Mouse (Mus musculus): Measurements from ENCODE around the gene Tmsb4x. TPM values are rescaled to one million over a fixed set of nuclear protein-coding genes. Genes with fewer than 3 reads are reported as not detected.
A peak's percentile ranks its signal among the peaks of the same experiment; 100 is the strongest.

The Tmsb4x gene
- polyA plus RNA-seq (2015; fragmentation: Nextera tagmentation; extraction: Ambion mirVana): 2,883 and 3,085 TPM in 2 replicates

GRCm38 (mm10) chrX:167208978-167209754 is at the start of gene Tmsb4x:
Tmsb4x (minus strand) TSS chrX:167209315.
- Histone ChIP-seq H3K4me1 (ENCODE audit: control insufficient read depth, insufficient read depth, low read length) (peaks cover 2% of the 10 kb centered on the region; the same call in 1 of the 2 replicates), H3K9ac (ENCODE audit: low read depth, low read length) (peak within 1 kb of the TSS; percentile 68), H3K27ac (ENCODE audit: low read length) (peak within 1 kb of the TSS; percentile 91), H3K4me2 (ENCODE audit: low read depth, low read length) (peak within 1 kb of the TSS; percentile 53), H3K9me3 (ENCODE audit: control insufficient read depth, low read length) (no peaks in the 10 kb centered on the region), H3K36me3 (ENCODE audit: control insufficient read depth, insufficient read depth, low read length) (no peaks in the 10 kb centered on the region), H3K4me3 (ENCODE audit: low read length) (peak within 1 kb of the TSS; percentile 64), H3K27me3 (replicated peaks; ENCODE audit: control insufficient read depth, insufficient read depth, low read length) (0 out of 2 replicates have a peak, but pooled peaks cover 2% of the 10 kb centered on the region)
- 19% methylated on average over 39 of the region's 39 CpGs for WGBS
- ATAC-seq: peak; percentile 89

- Histone ChIP-seq H3K4me3 (ENCODE audit: low read length) (no peak overlapping the region), H3K36me3 (ENCODE audit: control insufficient read depth, insufficient read depth, low read length) (no peaks in the 10 kb centered on the region), H3K4me1 (ENCODE audit: control insufficient read depth, insufficient read depth, low read length) (no peaks in the 10 kb centered on the region), H3K4me2 (ENCODE audit: low read depth, low read length) (no peak overlapping the region), H3K9ac (ENCODE audit: low read depth, low read length) (no peak overlapping the region), H3K9me3 (ENCODE audit: control insufficient read depth, low read length) (no peaks in the 10 kb centered on the region), H3K27me3 (replicated peaks; ENCODE audit: control insufficient read depth, insufficient read depth, low read length) (0 out of 2 replicates have a peak, but pooled peaks cover 8% of the 10 kb centered on the region), H3K27ac (ENCODE audit: low read length) (no peak overlapping the region)
- no peak for ATAC-seq
- WGBS: 90% methylated on average over 3 of the region's 3 CpGs
These were observed 32.6 kb upstream of the Tmsb4x start for GRCm38 (mm10) chrX:167241736-167242135.

GRCm38 (mm10) chrX:167239293-167239921 is 30.3 kb upstream of the Tmsb4x start:
- no peak overlapping the region for H3K27ac ChIP-seq (ENCODE audit: low read length)
- ATAC-seq: no peak
- no peaks in the 10 kb centered on the region for H3K9me3 ChIP-seq (ENCODE audit: control insufficient read depth, low read length)
- no peaks in the 10 kb centered on the region for H3K4me1 ChIP-seq (ENCODE audit: control insufficient read depth, insufficient read depth, low read length)
- 61% methylated on average over 9 of the region's 9 CpGs for WGBS
- H3K4me3 ChIP-seq (ENCODE audit: low read length): no peak overlapping the region
- H3K4me2 ChIP-seq (ENCODE audit: low read depth, low read length): no peak overlapping the region
- no peaks in the 10 kb centered on the region for H3K36me3 ChIP-seq (ENCODE audit: control insufficient read depth, insufficient read depth, low read length)
- H3K27me3 ChIP-seq (replicated peaks; ENCODE audit: control insufficient read depth, insufficient read depth, low read length): 0 out of 2 replicates have a peak, but pooled peaks cover 8% of the 10 kb centered on the region
- no peak overlapping the region for H3K9ac ChIP-seq (ENCODE audit: low read depth, low read length)

GRCm38 (mm10) chrX:167233104-167233687 is 24.1 kb upstream of the Tmsb4x start:
- ATAC-seq: peak; percentile 96
- Histone ChIP-seq H3K36me3 (ENCODE audit: control insufficient read depth, insufficient read depth, low read length) (no peaks in the 10 kb centered on the region), H3K9ac (ENCODE audit: low read depth, low read length) (no peak overlapping the region), H3K4me3 (ENCODE audit: low read length) (no peak overlapping the region), H3K27ac (ENCODE audit: low read length) (peak overlapping the region; percentile 75), H3K9me3 (ENCODE audit: control insufficient read depth, low read length) (no peaks in the 10 kb centered on the region), H3K4me2 (ENCODE audit: low read depth, low read length) (no peak overlapping the region), H3K4me1 (ENCODE audit: control insufficient read depth, insufficient read depth, low read length) (no peaks in the 10 kb centered on the region), H3K27me3 (replicated peaks; ENCODE audit: control insufficient read depth, insufficient read depth, low read length) (no peaks in the 10 kb centered on the region)
- 26% methylated on average over 9 of the region's 9 CpGs for WGBS

GRCm38 (mm10) chrX:167231150-167231549 is 22.0 kb upstream of the Tmsb4x start:
- H3K27ac ChIP-seq (ENCODE audit: low read length): no peak overlapping the region

GRCm38 (mm10) chrX:167229819-167230218 is 20.7 kb upstream of the Tmsb4x start:
- Histone ChIP-seq H3K4me1 (ENCODE audit: control insufficient read depth, insufficient read depth, low read length) (no peaks in the 10 kb centered on the region), H3K4me3 (ENCODE audit: low read length) (no peak overlapping the region), H3K9ac (ENCODE audit: low read depth, low read length) (no peak overlapping the region), H3K9me3 (ENCODE audit: control insufficient read depth, low read length) (no peaks in the 10 kb centered on the region), H3K27me3 (replicated peaks; ENCODE audit: control insufficient read depth, insufficient read depth, low read length) (no peaks in the 10 kb centered on the region), H3K27ac (ENCODE audit: low read length) (no peak overlapping the region), H3K36me3 (ENCODE audit: control insufficient read depth, insufficient read depth, low read length) (no peaks in the 10 kb centered on the region), H3K4me2 (ENCODE audit: low read depth, low read length) (no peak overlapping the region)
- ATAC-seq: no peak
- 41% methylated on average over 1 of the region's 1 CpGs for WGBS

More at GRCm38 (mm10) chrX:167231150-167231549, 22.0 kb upstream of the Tmsb4x start:
- no peak overlapping the region for H3K4me2 ChIP-seq (ENCODE audit: low read depth, low read length)
- no peaks in the 10 kb centered on the region for H3K9me3 ChIP-seq (ENCODE audit: control insufficient read depth, low read length)
- H3K27me3 ChIP-seq (replicated peaks; ENCODE audit: control insufficient read depth, insufficient read depth, low read length): no peaks in the 10 kb centered on the region
- no peak overlapping the region for H3K4me3 ChIP-seq (ENCODE audit: low read length)
- no peaks in the 10 kb centered on the region for H3K36me3 ChIP-seq (ENCODE audit: control insufficient read depth, insufficient read depth, low read length)
- no peak overlapping the region for H3K9ac ChIP-seq (ENCODE audit: low read depth, low read length)
- WGBS: 51% methylated on average over 8 of the region's 8 CpGs
- ATAC-seq: no peak
- H3K4me1 ChIP-seq (ENCODE audit: control insufficient read depth, insufficient read depth, low read length): no peaks in the 10 kb centered on the region

GRCm38 (mm10) chrX:167229206-167229605 is 20.1 kb upstream of the Tmsb4x start:
- Histone ChIP-seq H3K36me3 (ENCODE audit: control insufficient read depth, insufficient read depth, low read length) (no peaks in the 10 kb centered on the region), H3K9ac (ENCODE audit: low read depth, low read length) (no peak overlapping the region), H3K27ac (ENCODE audit: low read length) (no peak overlapping the region), H3K4me2 (ENCODE audit: low read depth, low read length) (no peak overlapping the region), H3K4me3 (ENCODE audit: low read length) (no peak overlapping the region), H3K9me3 (ENCODE audit: control insufficient read depth, low read length) (no peaks in the 10 kb centered on the region), H3K27me3 (replicated peaks; ENCODE audit: control insufficient read depth, insufficient read depth, low read length) (no peaks in the 10 kb centered on the region), H3K4me1 (ENCODE audit: control insufficient read depth, insufficient read depth, low read length) (no peaks in the 10 kb centered on the region)
- WGBS: 47% methylated on average over 6 of the region's 6 CpGs
- no peak for ATAC-seq

- no peak for ATAC-seq
- Histone ChIP-seq H3K27ac (ENCODE audit: low read length) (no peak overlapping the region), H3K4me1 (ENCODE audit: control insufficient read depth, insufficient read depth, low read length) (no peaks in the 10 kb centered on the region), H3K4me2 (ENCODE audit: low read depth, low read length) (no peak overlapping the region), H3K9me3 (ENCODE audit: control insufficient read depth, low read length) (no peaks in the 10 kb centered on the region), H3K4me3 (ENCODE audit: low read length) (no peak overlapping the region), H3K27me3 (replicated peaks; ENCODE audit: control insufficient read depth, insufficient read depth, low read length) (no peaks in the 10 kb centered on the region), H3K9ac (ENCODE audit: low read depth, low read length) (no peak overlapping the region), H3K36me3 (ENCODE audit: control insufficient read depth, insufficient read depth, low read length) (no peaks in the 10 kb centered on the region)
- whole genome bisulfite sequencing: 92% methylated on average over 6 of the region's 6 CpGs
These were observed 18.6 kb upstream of the Tmsb4x start for GRCm38 (mm10) chrX:167227756-167228155.

- Histone ChIP-seq H3K9me3 (ENCODE audit: control insufficient read depth, low read length) (no peaks in the 10 kb centered on the region), H3K9ac (ENCODE audit: low read depth, low read length) (no peak overlapping the region), H3K27ac (ENCODE audit: low read length) (no peak overlapping the region), H3K4me3 (ENCODE audit: low read length) (no peak overlapping the region), H3K36me3 (ENCODE audit: control insufficient read depth, insufficient read depth, low read length) (no peaks in the 10 kb centered on the region), H3K4me2 (ENCODE audit: low read depth, low read length) (no peak overlapping the region), H3K27me3 (replicated peaks; ENCODE audit: control insufficient read depth, insufficient read depth, low read length) (no peaks in the 10 kb centered on the region), H3K4me1 (ENCODE audit: control insufficient read depth, insufficient read depth, low read length) (no peaks in the 10 kb centered on the region)
- WGBS: 82% methylated on average over 7 of the region's 7 CpGs
- no peak for ATAC-seq
These were observed 18.0 kb upstream of the Tmsb4x start for GRCm38 (mm10) chrX:167227138-167227537.

Data from intestine, embryonic 16.5 days (tissue).